Mouse (Mus musculus): ENCODE data around the gene Plekha1.
A peak's percentile ranks its signal among the peaks of the same experiment; 100 is the strongest.

Plekha1 gene

DNA sequence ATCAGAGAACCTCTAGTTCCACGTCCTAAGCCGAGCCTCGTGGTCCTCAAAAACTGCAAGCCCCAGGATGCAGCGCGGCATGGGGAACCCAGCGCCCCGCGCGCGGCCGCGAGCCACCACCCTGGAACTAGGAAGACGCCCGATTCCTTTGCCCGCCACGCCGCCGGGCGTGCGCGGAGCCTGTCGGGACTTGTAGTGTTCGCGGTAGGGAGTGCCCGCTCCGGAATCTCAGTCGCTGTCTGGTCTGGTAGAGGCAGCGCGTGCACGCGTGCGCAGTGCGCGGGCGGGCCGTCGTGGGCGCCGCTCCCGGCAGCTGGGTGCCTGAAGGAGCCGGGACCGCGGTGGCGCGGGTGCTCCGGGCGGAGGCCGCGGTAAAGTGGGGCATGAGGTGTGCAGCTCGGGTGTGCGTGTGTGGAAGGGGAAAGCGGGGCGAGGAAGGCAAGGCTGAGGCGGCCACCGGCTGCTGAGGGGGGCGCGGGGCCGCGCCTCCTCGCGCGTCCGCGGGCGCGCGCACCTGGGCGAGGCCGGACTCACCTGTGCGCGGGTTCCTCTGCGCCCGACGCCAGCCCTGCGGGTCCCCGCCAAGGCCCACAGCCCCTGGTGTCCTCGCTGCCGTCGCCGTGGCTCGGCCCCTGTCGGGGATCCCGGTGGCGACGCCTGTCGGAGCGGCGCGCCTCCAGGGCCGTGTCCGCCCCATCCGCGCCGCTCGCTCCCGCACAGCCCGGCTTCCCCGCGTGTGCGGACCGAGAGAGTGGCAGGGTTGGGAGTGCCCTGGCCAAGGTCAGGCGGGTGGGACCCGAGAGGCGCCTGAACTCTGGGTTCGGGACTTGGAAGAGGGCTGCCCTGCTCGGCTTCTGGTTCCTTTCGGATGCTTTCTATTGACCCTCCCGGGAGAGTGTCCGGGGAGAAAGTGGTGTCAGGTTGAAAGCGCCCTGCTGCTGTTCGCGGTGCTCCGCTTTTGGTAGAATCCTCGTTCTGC is at the start of gene Plekha1:
TSS of gene Plekha1 (plus strand) at position 144 of the 979 bp plus-strand sequence.
- peak; percentile 99 for DNase-seq

DNA sequence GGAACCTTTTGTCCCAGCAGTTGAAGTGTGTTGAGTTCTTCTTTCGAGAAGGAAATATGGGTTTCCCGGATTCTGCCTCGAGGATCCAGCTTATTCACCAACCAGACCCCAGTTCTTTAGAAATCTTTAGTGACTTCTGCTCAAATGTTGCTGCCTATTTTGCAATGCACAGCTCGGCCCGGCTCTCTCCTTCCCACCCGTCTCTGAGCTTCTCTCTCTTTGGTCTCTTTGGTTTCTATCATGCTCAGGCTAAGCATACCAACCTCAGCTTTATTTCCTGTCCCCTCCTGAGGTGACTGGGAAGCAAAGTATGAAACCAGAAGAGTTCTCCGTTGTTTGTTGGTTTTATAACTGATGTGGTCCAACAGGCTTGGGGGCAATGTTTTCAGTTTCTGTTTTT is 49.3 kb upstream of the Plekha1 start:
- no peak for DNase-seq

DNA sequence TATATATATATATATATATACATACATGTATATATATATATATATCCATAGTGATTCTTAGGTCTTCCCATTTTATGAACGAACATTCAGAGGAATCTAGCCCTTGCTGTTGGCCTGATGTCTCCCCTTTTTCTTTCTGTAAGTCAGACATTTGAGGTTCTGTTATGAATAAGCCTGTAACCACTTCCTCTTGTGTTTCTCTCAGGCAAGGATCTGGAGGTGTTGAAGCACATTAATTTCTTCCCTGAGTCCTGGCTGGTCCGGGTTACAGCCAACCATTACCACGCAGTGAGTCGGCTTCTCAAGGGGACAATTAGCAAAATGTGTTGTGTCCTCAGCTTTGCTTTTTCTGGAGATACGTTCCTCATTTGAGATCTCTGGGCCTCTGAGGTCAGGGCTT is 46.7 kb upstream of the Plekha1 start:
- no peak for DNase-seq

DNA sequence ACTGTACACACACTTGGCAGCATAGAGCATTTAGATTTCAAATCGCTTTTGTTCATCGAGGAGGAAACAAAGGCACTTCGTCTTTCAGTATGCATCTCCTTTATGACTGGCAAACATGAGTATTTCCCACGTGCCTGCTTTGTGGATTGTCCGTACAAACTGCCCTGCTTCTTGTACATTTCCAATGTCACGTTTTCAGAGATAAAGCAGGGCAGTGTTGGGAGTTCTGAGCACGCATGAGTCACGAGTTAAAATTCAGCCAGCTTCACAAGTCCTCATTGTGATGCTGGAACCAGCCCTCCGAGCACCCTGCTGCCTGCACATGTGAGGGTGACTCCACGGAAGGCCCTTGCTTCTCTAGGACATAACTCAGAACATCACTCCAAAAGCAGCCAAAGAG is 45.9 kb upstream of the Plekha1 start:
- no peak for DNase-seq

DNA sequence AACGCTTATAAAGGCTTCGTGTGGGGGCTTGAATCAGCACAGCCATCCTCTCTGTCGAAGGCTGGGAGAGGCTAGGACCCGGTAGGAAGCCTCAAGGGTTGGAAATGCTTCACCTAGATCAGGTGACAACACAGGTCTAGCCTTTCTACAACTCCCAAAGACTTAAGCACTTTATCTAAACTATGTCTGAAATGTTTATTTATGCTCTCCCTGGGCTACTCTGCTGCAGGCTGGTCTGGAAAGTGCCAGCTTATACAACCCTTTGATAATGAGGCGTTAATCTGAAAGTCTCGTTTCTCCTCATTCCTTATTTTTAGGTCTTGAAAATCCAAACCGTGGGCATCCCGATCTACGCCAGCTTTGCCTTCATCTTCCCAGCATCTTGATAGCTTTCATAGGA is 41.6 kb upstream of the Plekha1 start:
- no peak for DNase-seq

DNA sequence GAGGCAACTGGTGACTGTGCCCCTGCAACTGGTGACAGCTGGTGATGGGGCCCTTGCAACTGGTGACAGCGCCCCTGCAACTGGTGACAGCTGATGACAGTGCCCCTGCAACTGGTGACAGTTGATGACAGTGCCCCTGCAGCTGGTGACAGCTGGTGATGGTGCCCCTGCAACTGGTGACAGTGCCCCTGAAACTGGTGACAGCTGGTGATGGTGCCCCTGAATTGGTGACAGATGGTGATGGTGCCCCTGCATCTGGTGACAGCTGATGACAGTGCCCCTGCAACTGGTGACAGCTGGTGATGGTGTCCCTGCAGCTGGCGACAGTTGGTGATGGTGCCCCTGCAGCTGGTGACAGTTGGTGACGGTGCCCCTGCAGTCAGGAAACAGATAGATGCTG is 39.2 kb upstream of the Plekha1 start:
- no peak for DNase-seq

DNA sequence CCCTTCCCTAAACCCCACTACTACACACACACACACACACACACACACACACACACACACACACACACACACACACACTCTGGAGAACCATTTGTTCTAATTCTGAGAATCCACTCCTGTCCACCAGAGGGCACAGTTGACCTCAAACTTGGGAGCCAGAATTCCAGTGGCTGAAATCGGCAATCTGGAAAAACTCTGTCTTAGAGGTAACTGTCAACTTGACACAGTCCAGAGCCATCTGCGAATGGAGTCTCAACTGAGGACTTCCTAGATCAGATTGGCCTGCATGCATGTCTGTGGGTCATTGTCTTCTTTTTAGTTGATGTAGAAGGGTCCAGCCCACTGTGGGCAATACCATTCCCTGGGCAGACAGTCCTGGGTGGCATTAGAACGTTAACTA is 38.1 kb upstream of the Plekha1 start:
- peak; percentile 73 for DNase-seq

DNA sequence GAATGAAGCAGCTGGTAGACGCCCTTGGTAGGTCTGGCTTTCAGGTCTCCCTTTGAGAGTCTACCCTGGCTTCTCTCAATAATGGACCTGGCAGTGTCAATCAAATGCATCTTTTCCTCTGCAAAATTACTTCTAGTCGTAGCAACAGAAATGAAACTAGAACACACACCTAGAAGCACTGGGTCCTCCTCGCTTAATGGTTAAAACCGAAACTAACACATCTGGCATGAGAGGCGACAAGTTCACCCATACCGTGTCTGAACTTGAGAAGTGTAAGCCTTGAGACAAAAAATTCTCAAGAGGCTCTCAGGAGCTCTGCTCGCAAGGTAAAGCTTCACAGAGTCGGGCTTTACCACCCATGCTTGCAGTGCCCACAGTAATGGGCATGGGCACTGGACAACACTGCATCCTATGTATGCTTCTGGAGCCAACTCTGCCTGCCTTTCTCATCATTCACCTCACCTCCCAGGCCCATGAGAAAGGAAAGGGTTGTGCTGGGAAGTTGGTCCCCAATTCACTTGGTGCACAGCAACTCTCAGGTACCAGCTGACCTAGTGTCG is 37.6 kb upstream of the Plekha1 start:
- DNase-seq = no peak

DNA sequence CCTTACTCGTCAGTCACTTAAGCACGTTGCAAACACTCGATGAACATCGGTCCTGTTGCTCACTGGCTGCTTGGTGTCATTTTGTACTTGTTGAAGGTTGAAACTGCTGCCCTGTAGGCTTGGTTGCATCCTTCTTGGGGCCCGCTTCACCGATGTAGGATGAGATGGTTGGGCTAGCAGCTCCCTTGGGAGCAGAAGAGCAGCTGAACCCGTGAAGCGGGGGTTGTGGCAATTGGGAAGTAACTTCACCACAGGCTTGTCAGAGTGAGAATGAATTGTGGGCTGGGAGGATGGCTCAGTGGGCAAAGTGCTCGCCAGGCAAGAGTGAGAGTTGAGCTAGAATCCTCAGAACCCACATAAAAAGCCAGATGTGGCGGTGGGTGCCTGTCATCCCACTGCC is 37.1 kb upstream of the Plekha1 start:
- no peak for DNase-seq

DNA sequence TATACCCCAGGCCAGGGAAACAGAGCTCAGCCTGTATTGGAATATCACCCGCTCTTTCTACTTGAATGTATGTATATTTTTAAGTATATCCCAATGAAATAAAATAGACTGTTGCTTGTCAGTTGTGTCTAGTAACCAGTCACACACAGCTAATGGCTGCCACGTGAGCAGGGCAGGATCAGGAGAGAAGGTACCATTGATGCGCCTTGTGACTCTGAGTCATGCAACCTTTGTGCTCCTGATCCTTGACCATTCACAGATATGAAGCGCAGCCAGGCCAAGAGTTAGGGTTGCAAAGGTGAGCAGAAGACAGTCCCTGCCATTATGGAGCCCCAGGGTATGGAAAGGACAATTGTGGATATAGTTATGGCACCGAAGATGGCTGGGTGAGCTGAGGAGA is 34.0 kb upstream of the Plekha1 start:
- peak; percentile 84 for DNase-seq

DNA sequence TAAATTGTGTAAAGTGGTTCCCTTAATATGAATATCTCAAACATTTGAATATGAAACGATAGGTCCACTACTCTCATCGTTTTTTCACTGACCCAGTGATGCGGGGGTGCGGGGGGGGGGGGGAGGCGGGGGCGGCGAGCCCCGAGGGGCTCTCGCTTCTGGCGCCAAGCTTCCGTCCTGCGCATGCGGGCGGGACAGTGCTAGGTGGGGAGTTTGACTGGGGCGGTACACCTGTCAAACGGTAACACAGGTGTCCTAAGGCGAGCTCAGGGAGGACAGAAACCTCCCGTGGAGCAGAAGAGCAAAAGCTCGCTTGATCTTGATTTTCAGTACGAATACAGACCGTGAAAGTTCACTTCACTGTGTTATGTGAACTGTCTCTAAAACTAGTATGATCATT is 31.3 kb upstream of the Plekha1 start:
- no peak for DNase-seq

DNA sequence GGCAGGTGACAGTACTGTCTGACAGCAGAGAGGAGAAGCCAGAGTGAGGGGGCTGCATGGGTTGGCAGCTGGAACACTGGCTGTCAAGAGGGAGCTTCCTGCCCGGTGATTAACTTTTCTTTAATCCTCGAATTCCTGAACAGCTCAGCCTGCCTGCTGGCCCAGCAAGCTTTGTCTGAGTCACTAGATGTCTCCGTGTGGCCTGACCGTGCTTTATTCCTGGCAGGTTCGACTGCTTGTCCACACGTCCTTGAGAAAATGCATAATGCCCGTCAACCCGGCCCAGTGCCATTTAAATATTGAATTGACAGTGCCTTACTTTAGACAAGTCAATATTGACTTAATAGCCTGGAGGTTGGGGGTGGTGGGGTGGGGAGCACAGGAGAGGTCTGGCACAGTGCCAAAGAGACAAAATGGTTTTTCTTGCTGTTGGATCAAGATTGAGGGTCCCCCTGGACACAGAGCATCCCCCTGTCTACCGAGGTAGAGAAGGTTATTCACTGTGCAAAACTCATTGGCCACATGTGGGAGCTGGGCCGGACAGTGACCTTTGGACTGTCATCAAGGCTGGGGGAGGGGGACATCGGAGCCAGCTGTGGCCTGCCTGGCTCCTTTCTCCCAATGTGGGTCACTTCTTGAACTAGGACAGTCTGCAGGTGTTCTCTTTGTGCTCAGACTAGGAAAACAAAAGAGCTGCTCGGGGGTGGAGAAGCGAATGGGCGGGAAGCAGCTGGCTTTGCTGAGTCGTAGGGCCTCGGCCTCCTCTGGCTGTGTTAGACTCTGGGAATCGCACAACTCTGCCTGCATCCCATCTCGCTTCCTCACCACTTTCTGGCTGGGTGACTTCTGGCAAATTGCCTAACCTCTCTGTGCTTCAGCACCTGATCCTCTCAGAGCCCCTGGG is 30.3 kb upstream of the Plekha1 start:
- DNase-seq = peak; percentile 75

DNA sequence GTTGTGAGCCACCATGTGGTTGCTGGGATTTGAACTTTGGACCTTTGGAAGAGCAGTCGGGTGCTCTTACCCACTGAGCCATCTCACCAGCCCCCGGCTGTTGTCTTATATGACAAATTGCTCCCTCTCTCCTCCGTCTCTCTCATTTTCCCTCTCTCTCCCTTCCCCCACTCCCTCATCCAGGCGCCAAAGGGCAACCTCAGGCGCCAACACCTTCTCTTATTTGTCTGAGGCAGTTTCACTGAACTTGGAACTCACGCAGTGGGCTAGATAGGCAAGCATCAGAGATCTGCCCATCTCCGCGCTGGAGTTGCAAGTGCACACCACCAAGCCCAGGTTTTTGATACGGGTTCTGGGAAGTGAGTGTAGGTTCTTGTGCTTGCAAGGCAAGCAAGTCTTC is 29.5 kb upstream of the Plekha1 start:
- peak; percentile 61 for DNase-seq

DNA sequence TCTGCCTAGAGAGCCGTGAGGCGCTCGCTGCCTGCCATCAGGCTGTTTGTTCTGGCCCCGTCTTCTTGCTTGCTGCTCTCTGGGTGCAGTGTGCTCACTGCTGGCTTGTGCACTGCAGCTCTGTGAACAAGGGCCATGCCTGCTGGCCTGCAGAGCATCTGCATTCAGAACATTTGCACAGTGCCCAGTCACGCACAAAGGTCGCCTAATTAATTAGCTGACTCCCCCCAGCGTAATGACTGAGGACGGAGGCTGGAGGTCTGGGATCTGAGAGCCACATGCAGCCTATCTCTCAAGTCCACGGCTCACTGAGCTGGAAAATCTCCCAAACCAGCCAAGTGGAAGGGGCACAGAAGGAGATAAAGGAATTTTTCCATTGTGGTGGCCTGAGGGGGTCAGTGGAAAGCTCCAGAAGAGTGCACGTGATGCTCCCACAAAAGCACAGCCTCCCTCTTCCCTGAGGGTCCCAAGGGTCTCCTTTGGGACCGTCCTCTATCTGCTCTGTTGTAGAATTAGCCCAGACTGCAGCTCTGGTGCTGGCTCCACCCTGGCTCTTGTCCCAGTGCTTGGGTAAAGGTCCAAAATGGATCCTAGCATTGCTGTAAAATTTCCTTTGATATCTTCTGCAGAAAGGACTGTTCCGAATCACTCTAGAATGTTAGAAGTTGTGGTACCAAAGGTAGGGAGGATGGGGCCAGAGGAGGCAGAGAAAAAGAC is 27.5 kb upstream of the Plekha1 start:
- peak; percentile 93 for DNase-seq

DNA sequence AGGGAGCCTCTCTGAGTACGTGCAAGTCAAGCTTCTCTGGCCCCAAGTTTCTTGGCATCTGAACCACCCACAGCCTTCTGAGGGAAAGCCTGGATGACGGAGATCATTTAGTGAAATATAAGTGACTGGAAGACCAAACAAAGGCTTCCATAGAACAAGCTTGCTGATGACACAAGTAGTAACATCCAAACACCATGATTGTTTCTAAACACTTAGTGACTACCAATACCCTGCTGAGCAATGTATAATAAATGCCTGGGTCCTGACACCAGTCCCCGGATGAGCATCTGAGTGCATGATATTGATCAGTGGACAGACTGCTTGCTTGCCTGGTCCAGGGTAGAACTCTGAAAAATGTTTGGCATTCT is 26.9 kb upstream of the Plekha1 start:
- DNase-seq = no peak

DNA sequence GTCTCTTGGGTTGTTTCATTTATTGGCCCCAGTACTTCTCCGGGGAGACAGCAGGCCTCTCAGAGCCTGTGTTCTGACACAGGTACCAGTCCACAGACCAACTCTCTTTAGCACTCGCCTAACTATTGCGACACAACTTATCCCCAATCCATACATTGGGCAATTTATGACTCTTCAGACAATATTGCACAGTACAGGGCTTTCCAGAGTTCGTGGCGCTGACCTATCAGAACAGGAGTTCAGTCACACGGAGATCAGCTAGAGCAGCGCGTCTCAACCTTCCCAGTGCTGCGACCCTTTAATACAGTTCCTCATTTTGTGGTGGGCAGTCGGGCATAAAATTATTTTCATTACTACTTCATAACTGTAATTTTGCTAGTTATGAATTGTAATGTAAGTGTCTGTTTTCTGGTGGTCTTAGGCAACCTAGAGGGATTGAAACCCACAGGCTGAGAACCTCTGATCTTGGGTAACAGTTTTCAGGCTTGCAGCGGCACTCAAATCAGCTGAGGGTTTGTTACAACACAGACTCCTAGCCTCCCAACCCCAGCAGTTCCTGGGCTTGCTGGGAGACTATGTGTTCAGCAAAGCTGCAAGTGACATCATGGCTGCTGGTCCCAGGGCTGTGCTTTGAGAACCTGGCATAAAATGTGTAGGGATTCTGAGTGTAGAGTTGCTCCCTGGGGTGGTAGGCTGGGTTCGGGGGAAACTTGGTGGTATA is 26.0 kb upstream of the Plekha1 start:
- no peak for DNase-seq

DNA sequence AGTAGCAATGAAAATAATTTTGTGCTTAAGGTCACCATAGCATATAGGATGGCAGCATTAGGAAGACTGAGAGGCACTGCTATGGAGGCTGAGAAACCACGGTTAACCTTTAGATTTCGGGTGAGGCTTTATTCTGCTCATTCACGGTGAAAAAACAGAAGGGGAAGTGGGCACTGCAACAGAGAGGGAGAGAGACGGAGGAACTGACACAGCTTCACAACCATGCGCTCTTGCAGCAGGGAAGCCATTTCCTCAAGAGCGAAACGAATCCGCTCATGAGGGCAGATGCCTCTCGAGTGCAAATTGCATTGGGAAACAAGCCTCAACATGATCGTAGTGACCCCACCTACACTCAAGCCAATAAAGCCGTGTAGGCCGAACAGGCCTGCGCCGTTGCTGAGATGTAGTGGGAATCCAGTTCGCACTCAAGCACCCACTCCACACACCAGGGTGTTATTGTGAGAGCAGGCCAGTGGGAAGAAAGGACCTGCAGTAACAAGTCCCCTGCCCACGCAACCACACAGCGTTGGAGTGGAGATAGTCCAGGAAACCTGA is 18.3 kb upstream of the Plekha1 start:
- no peak for DNase-seq

DNA sequence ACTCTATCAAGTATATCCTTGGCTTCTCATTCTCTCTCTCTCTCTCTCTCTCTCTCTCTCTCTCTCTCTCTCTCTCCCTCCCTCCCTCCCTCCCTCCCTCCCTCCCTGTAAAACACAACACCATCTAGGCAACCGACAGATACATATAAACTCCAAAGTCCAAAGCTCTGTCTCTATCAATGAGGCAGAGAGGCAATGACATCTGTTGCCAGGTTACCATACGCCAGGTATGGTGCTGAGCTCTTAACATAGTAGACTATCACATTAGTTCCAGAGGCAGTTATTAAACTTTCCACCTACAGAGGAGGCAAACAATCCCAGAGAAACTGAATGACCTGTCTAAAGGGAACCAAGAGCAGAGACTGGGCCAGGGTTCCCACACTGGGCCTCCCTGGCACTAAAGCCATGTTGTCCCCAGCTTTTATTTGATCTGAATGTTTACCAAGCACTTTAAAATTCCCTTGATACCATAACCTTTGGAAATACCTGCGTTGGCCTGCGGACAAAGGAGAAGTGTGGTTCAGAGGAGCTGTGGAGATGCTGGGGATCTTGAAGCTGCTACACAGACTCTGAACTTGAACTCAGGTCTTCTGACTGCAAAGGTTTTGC is 10.8 kb upstream of the Plekha1 start:
- DNase-seq = no peak

DNA sequence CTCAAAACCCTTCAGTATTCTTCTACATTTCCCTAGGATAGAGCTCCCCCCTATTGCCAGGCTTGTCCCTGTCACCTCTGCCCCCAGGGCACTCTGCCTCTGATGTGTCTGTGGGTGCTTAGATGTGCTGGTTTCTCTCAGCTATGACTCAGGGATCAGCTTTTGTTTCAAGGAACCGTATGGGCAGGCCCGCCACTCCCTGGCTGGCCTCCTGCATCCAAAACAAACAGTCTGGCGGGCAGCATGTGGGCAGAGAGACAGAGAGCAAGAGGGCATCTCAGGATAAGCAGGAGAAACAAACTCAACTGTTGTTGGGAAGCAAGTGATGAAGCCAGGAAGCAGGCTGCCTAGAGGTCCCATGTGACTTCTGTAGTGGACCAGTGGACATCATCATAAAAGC is 9.9 kb upstream of the Plekha1 start:
- DNase-seq = no peak

DNA sequence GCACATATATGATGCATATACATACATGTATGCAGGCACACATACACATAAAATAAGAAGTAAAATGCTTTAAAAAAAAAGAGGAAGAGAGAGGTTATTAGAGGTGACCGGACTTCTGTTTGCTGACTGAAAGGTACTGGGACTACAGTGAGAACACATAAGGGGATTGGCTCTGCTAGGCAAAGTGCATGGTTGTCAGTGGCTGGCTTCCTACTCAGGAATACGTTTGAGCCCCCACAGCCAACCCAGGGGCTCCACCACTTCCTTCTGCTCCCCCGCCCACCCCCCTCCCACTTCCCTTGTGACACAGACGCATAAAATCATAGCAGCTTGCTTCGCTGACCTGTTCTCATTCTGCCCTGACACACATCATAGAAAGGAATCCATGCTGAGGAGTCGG is 7.6 kb upstream of the Plekha1 start:
- no peak for DNase-seq

DNA sequence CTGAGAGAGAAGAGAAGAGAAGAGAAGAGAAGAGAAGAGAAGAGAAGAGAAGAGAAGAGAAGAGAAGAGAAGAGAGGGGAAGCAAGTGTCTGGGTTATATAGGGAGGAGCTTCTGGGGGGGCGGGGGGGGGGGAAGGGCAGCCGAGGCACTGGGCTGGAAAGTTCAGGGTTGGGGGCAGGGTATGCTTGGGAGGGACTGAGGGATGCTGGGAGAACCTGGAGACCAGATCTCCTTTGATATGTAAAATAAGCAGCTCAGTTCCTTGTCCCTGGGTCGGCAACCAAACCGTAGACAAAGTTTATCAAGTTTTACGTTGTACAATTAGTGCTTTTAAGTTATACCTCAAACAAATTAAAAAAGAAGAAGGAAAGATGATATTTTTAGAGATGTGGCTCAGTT is 5.6 kb upstream of the Plekha1 start:
- DNase-seq = no peak
